Mouse (Mus musculus) midbrain, embryonic 14.5 days (tissue): ENCODE measurements around the gene Hist1h3c. TPM values are rescaled to one million over a fixed set of nuclear protein-coding genes. Genes with fewer than 3 reads are reported as not detected.
"Not testable (repeated sequence)": the region's sequence is repeated elsewhere in the genome, so short reads cannot be mapped to it uniquely, and the experiment has no call there.

Experiments
- ATAC-seq: fragments of 200-750 bp; cut with Nextera tagmentation; 2 replicates; pipeline ENCODE4 v1.8.0; 2017; ENCODE audit warnings: moderate number of reproducible peaks, moderate library complexity; ENCODE audit not compliant: low FRiP score, low TSS enrichment
- DNase-seq: peaks from one replicate; pipeline ENCODE4 v3.0.0-alpha.2; 2015
- H3K27ac ChIP-seq: fragments of 300-500 bp; sonication (generic); replicated peaks from 2 replicates; pipeline ENCODE4 v1.5.1; 2014; ENCODE audit warnings: mild to moderate bottlenecking, low read depth, low read length, moderate library complexity
- H3K27me3 ChIP-seq: fragments of 300-500 bp; sonication (generic); 2 replicates; pipeline ENCODE4 v1.6.1; 2014; ENCODE audit warnings: low read length, control low read depth, mixed read lengths; ENCODE audit not compliant: control insufficient read depth, insufficient read depth
- H3K36me3 ChIP-seq: fragments of 300-500 bp; sonication (generic); 2 replicates; pipeline ENCODE4 v1.6.1; 2014; ENCODE audit warnings: low read length, control low read depth; ENCODE audit not compliant: control insufficient read depth, insufficient read depth
- H3K4me1 ChIP-seq: fragments of 300-500 bp; sonication (generic); 2 replicates; pipeline ENCODE4 v1.6.1; 2014; ENCODE audit warnings: mild to moderate bottlenecking, antibody characterized with exemption, low read length, control low read depth; ENCODE audit not compliant: control insufficient read depth, insufficient read depth
- H3K4me2 ChIP-seq: fragments of 300-500 bp; sonication (generic); 2 replicates; pipeline ENCODE4 v1.6.1; 2014; ENCODE audit warnings: mild to moderate bottlenecking, low read length, moderate library complexity
- H3K4me3 ChIP-seq: fragments of 300-500 bp; sonication (generic); replicated peaks from 2 replicates; pipeline ENCODE4 v1.5.1; 2014; ENCODE audit warnings: low read depth, low read length
- H3K9ac ChIP-seq: fragments of 300-500 bp; sonication (generic); replicated peaks from 2 replicates; pipeline ENCODE4 v1.6.1; 2014; ENCODE audit warnings: mild to moderate bottlenecking, low read length, moderate library complexity
- H3K9me3 ChIP-seq: fragments of 300-500 bp; sonication (generic); 2 replicates; pipeline ENCODE4 v1.6.1; 2016; ENCODE audit warnings: low read length, control low read depth, mixed read lengths; ENCODE audit not compliant: control insufficient read depth
- WGBS: fragments of 180-500 bp; shearing (Covaris S2); extraction: QIAGEN DNeasy Blood & Tissue Kit; methylation state at CpG from one replicate; pipeline ENCODE4 v1.1.7; 2014; 5-methylcytosine and 5-hydroxymethylcytosine counted together
- polyA plus RNA-seq: library from polyadenylated mRNA; unstranded; fragments of >200 nt; fragmentation: Nextera tagmentation; extraction: Ambion mirVana; gene quantifications from 2 replicates; pipeline ENCODE4 v1.2.1, GENCODE M21; 2014

The Hist1h3c gene
- polyA plus RNA-seq, 1 experiment from 2014 or later: 1.2 TPM

DNA sequence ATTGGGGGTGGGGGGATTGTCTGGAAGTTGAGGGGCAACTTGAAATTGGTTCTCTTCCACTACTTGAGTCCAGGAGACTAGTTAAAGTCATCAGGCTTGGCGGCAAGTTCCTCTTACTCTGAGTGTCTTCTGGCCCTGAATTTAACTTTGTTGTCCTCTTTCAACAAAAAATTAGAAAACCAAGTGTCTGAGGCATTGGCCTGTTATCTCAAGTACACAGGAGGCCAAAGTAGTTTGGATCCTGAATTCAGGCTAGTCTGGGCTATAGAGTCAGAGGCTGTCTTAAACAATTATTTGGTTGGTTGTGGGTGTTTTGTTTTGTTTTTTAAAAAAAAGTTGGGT lies 19.7 kb upstream of the Hist1h3c start:
- 66% methylated on average over 1 of the region's 1 CpGs for WGBS
- Histone ChIP-seq H3K27me3 (no peaks in the 10 kb centered on the region), H3K9ac (no peak overlapping the region), H3K4me3 (no peak overlapping the region), H3K4me2 (no peak overlapping the region), H3K27ac (no peak overlapping the region), H3K9me3 (no peaks in the 10 kb centered on the region), H3K36me3 (no peaks in the 10 kb centered on the region), H3K4me1 (peaks cover 23% of the 10 kb centered on the region)
- ATAC-seq (no peak), DNase-seq (no peak)

DNA sequence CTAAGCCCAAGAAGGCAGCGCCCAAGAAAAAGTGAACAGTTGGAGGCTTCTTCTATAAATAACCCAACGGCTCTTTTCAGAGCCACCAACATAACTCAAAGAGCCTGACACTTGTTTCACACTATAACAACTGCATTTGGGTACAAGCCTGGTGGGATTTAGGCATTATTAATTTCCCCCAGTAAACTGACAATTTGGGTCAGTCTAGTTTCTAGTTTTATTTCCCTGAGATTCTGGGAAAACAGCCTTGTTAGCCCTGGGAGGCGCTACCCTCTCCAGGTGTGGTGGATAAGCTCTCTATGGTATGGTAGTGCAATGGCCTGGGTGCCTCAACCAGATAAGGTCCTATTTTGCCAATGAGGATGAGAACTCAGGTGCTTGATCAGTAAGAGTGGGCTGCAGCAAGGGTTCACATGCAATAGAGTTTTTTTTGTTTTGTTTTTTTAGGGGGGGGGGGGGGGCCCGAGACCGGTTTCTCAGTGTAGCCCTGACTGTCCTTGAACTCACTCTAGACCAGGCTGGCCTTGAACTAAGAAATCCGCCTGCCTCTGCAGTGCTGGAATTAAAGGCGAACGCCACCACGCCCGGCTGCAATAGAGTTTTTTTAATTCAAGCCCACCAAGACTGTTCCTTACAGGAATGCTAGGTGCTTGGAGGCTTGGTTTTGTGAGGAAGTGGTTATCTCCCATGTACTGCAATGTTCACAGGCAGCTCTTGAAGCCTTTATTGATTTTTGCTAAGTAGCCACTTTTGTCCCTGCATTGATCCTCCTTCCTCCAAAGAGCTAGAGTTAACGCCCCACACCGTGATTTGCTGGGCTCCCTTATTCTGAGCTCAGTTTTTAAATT lies 19.1 kb upstream of the Hist1h3c start:
- ATAC-seq (no peak), DNase-seq (no peak)
- Histone ChIP-seq H3K4me1 (peaks cover 26% of the 10 kb centered on the region), H3K27me3 (no peaks in the 10 kb centered on the region), H3K4me2 (peak overlapping the region; percentile 77), H3K36me3 (no peaks in the 10 kb centered on the region), H3K27ac (no peak overlapping the region), H3K9me3 (no peaks in the 10 kb centered on the region), H3K9ac (no peak overlapping the region), H3K4me3 (peak overlapping the region; percentile 46; the same call in 1 of the 2 replicates)
- 28% methylated on average over 12 of the region's 12 CpGs for whole genome bisulfite sequencing

DNA sequence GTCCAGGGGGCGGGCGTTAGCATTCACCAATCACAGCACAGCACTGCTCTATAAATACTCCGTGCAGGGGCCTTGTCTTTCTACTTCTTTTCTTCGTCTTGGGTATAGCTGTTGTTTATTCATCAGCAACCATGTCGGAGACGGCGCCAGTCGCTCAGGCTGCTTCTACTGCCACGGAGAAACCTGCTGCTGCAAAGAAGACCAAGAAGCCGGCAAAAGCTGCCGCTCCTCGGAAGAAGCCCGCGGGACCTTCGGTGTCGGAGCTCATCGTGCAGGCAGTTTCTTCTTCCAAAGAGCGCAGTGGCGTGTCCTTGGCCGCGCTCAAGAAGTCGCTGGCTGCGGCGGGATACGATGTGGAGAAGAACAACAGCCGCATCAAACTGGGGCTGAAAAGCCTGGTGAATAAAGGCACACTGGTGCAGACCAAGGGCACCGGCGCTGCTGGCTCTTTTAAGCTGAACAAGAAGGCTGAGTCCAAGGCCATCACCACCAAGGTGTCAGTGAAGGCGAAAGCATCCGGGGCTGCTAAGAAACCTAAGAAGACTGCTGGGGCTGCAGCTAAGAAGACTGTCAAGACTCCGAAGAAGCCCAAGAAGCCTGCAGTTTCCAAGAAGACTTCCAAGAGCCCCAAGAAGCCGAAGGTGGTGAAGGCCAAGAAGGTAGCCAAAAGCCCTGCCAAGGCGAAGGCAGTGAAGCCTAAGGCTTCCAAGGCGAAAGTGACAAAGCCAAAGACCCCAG lies 18.4 kb upstream of the Hist1h3c start, which contains the start of gene Hist1h1a:
TSS of gene Hist1h1a (plus strand) at position 81 of the 738 bp plus-strand sequence.
- 2% methylated on average over 34 of the region's 34 CpGs for WGBS
- H3K27ac ChIP-seq: peak within 1 kb of the TSS; percentile 79
- peak within 1 kb of the TSS; percentile 46 for H3K4me3 ChIP-seq
- H3K9ac ChIP-seq: peak within 1 kb of the TSS; percentile 36
- H3K27me3 ChIP-seq: no peaks in the 10 kb centered on the region
- peaks cover 26% of the 10 kb centered on the region for H3K4me1 ChIP-seq
- H3K36me3 ChIP-seq: no peaks in the 10 kb centered on the region
- peak; percentile 75 for ATAC-seq
- peak within 1 kb of the TSS; percentile 77 for H3K4me2 ChIP-seq
- DNase-seq: peak; percentile 93
- no peaks in the 10 kb centered on the region for H3K9me3 ChIP-seq

DNA sequence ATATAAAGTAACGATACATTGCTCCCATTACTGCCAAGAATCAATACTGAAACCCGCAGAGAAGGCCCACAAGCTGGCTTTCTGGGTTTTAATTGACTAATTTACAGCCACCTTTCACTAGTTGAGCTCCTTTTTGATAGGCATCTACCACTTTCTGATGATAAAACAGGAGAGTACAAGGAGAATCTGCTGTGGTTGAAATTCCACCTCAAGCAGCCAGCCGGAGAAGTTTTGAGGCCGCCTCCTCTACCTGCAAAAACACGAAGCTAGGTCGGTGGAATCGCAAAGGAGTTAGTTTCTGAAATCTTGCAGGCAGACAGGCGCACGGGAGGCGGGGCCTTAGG lies 17.8 kb upstream of the Hist1h3c start:
- Histone ChIP-seq H3K27me3 (no peaks in the 10 kb centered on the region), H3K9ac (no peak overlapping the region), H3K9me3 (no peaks in the 10 kb centered on the region), H3K4me2 (peak overlapping the region; percentile 77), H3K4me3 (peak overlapping the region; percentile 46), H3K36me3 (no peaks in the 10 kb centered on the region), H3K4me1 (peaks cover 26% of the 10 kb centered on the region), H3K27ac (peak overlapping the region; percentile 79; the same call in 1 of the 2 replicates)
- DNase-seq: no peak
- 1% methylated on average over 10 of the region's 10 CpGs for WGBS
- no peak for ATAC-seq

DNA sequence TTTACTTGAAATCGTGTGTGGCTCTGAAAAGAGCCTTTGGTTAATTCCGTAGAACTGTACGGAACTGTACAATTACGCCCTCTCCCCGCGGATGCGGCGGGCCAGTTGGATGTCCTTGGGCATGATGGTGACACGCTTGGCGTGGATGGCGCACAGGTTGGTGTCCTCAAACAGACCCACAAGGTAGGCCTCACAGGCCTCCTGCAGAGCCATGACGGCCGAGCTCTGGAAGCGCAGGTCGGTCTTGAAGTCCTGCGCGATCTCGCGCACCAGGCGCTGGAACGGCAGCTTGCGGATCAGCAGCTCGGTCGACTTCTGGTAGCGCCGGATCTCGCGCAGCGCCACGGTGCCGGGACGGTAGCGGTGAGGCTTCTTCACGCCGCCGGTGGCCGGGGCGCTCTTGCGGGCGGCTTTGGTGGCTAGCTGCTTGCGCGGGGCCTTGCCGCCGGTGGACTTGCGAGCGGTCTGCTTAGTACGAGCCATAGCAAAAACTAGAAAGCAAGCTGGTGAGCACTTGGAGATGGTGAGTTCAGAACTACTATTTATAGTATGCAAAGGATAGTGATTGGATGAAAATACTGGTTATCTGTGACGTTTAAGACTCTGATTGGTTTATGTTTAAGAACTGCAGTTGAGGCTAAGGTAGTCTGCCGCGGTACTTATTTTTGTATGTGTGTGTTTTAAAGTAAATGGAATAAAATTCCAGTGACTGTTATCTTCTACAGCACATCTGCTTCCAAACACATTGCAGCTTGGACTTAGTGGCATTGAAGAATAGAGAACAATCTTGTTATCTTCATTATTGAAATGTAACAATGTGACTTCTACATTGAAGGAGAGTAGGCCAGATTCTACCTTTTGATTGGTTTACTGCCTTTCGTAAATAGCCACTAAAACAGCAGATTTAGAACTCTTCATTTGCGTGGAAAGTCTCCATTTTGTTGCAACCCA lies 16.7 kb upstream of the Hist1h3c start, which contains the start of gene Hist1h3a:
TSS of gene Hist1h3a (minus strand) at position 516 of the 951 bp plus-strand sequence.
- H3K36me3 ChIP-seq, H3K27me3 ChIP-seq, H3K9me3 ChIP-seq: not testable (repeated sequence)
- peaks cover 31% of the 10 kb centered on the region for H3K4me1 ChIP-seq
- ATAC-seq (peak; percentile 68), DNase-seq (peak; percentile 86)
- H3K4me2 ChIP-seq: peak within 1 kb of the TSS; percentile 77
- under 1% methylated on average over 35 of the region's 52 CpGs for WGBS
- H3K4me3 ChIP-seq: peak within 1 kb of the TSS; percentile 46
- peak within 1 kb of the TSS; percentile 79 for H3K27ac ChIP-seq
- peak within 1 kb of the TSS; percentile 34; the same call in 1 of the 2 replicates for H3K9ac ChIP-seq

DNA sequence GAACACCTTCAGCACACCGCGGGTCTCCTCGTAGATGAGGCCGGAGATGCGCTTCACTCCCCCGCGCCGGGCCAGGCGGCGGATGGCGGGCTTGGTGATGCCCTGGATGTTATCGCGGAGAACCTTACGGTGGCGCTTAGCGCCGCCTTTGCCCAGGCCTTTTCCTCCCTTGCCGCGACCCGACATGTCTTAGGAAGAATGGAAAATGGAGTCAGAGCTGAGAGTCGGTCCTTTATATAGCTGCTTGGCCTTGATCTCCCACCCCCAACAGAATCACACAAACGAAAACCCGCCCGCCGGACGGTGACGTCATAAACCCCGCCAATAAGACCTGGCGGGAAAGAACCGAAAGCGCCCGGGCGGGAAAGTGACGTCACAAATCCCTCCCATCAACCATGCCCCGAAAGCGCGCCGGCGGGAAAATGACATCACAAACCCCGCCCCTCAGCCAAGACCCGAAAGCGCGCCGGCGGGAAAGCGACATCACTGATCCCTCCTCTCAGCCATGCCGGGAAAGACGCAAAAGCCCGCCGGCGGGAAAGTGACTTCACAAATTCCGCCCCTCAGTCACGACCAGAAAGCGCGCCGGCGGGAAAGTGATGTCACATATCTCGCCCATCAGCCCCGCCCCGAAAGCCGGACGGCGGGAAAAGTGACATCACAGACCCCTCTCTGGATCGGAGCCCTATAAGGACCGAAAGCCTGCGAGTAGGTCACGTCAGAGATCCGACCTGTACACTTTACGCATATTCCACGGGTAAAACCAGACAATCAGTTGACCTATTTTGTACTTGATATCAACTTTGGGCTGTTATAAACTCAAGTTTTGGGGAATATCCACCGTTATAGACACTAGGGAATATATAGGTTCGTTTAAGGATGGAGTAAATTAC lies 15.8 kb upstream of the Hist1h3c start, which contains the start of gene Hist1h4a:
TSS of gene Hist1h4a (minus strand) at position 259 of the 893 bp plus-strand sequence.
- H3K36me3 ChIP-seq: no peaks in the 10 kb centered on the region
- peaks cover 31% of the 10 kb centered on the region for H3K4me1 ChIP-seq
- H3K27ac ChIP-seq: peak within 1 kb of the TSS; percentile 79
- peak within 1 kb of the TSS; percentile 46 for H3K4me3 ChIP-seq
- peak within 1 kb of the TSS; percentile 39; the same call in 1 of the 2 replicates for H3K9ac ChIP-seq
- DNase-seq (peak; percentile 99), ATAC-seq (peak; percentile 86)
- no peaks in the 10 kb centered on the region for H3K27me3 ChIP-seq
- H3K9me3 ChIP-seq: no peaks in the 10 kb centered on the region
- H3K4me2 ChIP-seq: peak within 1 kb of the TSS; percentile 77
- under 1% methylated on average over 61 of the region's 72 CpGs for WGBS

DNA sequence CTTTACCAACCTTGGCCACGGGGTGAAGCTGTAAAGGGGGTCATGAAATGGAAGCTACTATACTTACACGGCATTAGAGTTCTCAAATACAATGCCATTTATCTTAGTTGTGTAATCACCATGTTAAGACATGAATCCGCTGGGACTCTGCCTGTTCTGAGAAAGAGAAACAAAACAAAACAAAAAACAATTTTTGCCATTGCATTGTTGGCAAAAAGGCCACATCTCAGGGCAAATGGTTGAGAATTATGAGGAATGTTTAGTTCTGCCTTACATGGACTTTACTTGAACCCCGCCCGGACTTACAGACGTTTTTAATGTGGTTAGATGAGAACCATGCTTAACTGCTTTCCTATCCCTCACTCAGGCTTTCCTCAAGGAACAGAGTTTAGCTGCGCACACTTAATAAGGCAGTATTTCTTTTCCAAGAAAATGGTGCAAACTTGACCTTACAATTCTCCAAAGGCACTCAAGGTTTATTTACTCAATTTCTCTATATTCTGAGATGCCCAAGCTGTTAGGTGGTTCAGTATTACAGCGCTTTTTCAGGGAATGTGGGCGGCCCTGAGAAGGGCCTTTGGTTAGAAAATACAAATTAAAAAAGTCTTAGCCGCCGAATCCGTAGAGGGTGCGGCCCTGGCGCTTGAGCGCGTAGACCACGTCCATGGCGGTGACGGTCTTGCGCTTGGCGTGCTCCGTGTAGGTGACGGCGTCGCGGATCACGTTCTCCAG lies 15.0 kb upstream of the Hist1h3c start:
- peak; percentile 31 for ATAC-seq
- under 1% methylated on average over 19 of the region's 27 CpGs for WGBS
- Histone ChIP-seq H3K4me1 (peaks cover 31% of the 10 kb centered on the region), H3K36me3 (no peaks in the 10 kb centered on the region), H3K4me2 (peak overlapping the region; percentile 77), H3K4me3 (peak overlapping the region; percentile 46), H3K27me3 (no peaks in the 10 kb centered on the region), H3K9me3 (no peaks in the 10 kb centered on the region), H3K27ac (peak overlapping the region; percentile 79), H3K9ac (peak overlapping the region; percentile 39; the same call in 1 of the 2 replicates)
- peak; percentile 44 for DNase-seq
